ENCODE assay signal across 8 mouse cellular contexts in genomic region chr13:84347181-84347913, GRCm38 (mm10).
A peak's percentile ranks its signal among the peaks of the same experiment; 100 is the strongest.
DNase-seq lines count a peak whose midpoint lies in the region; ATAC-seq and TF ChIP-seq lines count a peak whose summit lies in the region.

No protein-coding gene starts in this region.

- DNase-seq in lung, embryonic 14.5 days, result peak; percentile 22
- no peak for DNase-seq in lung, postnatal 10 days
- DNase-seq in cerebellum, adult 9-11 months, result peak; percentile 78
- peak; percentile 60 to 70 for DNase-seq in frontal cortex, postnatal 36 days (ENCODE audit: low spot score in 2 of 2)
- DNase-seq in layer of hippocampus, adult 9-10 months (ENCODE audit: low spot score), result peak; percentile 53
- DNase-seq in yolk sac, embryonic 10.5 days (ENCODE audit: low spot score), result no peak
- no peak for DNase-seq in testis, postnatal 14 days (ENCODE audit: low spot score)

- peak overlapping the region; percentile 21 for H3K4me3 ChIP-seq in lung, embryonic 14.5 days (ENCODE audit: low read depth, low read length)
- H3K4me3 ChIP-seq in midbrain, embryonic 13.5 days (replicated peaks), result peak overlapping the region; percentile 55

- no peak overlapping the region for H3K9ac ChIP-seq in lung, embryonic 14.5 days
- peak overlapping the region; percentile 70 for H3K9ac ChIP-seq in midbrain, embryonic 13.5 days (replicated peaks)

- no peaks in the 10 kb centered on the region for H3K9me3 ChIP-seq in lung, embryonic 14.5 days (ENCODE audit: low read depth, low read length)
- no peaks in the 10 kb centered on the region for H3K9me3 ChIP-seq in midbrain, embryonic 13.5 days

- no peak overlapping the region for H3K27ac ChIP-seq in lung, embryonic 14.5 days (ENCODE audit: low read depth)
- H3K27ac ChIP-seq in midbrain, embryonic 13.5 days, result peak overlapping the region; percentile 96

- H3K27me3 ChIP-seq in lung, embryonic 14.5 days (ENCODE audit: insufficient read depth, low read length), result peaks cover 44% of the 10 kb centered on the region
- H3K27me3 ChIP-seq in midbrain, embryonic 13.5 days, result 0 out of 2 replicates have a peak, but pooled peaks cover 6% of the 10 kb centered on the region

- no peaks in the 10 kb centered on the region for H3K4me1 ChIP-seq in lung, embryonic 14.5 days (ENCODE audit: insufficient read depth)
- peaks cover 60% of the 10 kb centered on the region for H3K4me1 ChIP-seq in midbrain, embryonic 13.5 days (replicated peaks)

- peak; percentile 16; the same call in 1 of the 2 replicates for ATAC-seq in lung, embryonic 14.5 days (ENCODE audit: insufficient read depth)
- peak; percentile 46 for ATAC-seq in midbrain, embryonic 13.5 days

- WGBS in lung, embryonic 14.5 days, result 2% methylated on average over 21 of the region's 21 CpGs
- WGBS in midbrain, embryonic 13.5 days, result under 1% methylated on average over 21 of the region's 21 CpGs

- TF ChIP-seq CTCF in lung, embryonic 14.5 days (IDR thresholded peaks at IDR 0.05; ENCODE audit: low read depth), result no peak

- H3K4me2 ChIP-seq in lung, embryonic 14.5 days, result peak overlapping the region; percentile 86
- peak overlapping the region; percentile 85 for H3K4me2 ChIP-seq in midbrain, embryonic 13.5 days (replicated peaks)

- no peaks in the 10 kb centered on the region for H3K36me3 ChIP-seq in lung, embryonic 14.5 days (ENCODE audit: insufficient read depth)
- H3K36me3 ChIP-seq in midbrain, embryonic 13.5 days, result no peaks in the 10 kb centered on the region

Comparison
In these comparisons a context has a peak if more than half of its experiments do, and no peak if none do; other contexts are left out.
1. DNase-seq: peak in lung, embryonic 14.5 days (single experiment), cerebellum, adult 9-11 months (single experiment), frontal cortex, postnatal 36 days (2 of 2) and layer of hippocampus, adult 9-10 months (single experiment); none in lung, postnatal 10 days (single experiment), yolk sac, embryonic 10.5 days (single experiment) and testis, postnatal 14 days (single experiment).